Mouse (Mus musculus) T-cell, adult 2 months (primary cell): ENCODE data around the gene Mpeg1.

Experiments
- DNase-seq: peaks from one replicate; pipeline ENCODE4 v3.0.0; 2022; ENCODE audit warnings: low spot score

Gene Mpeg1

GRCm38 (mm10) chr19:12460282-12461249 is at the start of gene Mpeg1:
Gene Mpeg1 (plus strand): TSS chr19:12460779.
- no peak for DNase-seq

DNA sequence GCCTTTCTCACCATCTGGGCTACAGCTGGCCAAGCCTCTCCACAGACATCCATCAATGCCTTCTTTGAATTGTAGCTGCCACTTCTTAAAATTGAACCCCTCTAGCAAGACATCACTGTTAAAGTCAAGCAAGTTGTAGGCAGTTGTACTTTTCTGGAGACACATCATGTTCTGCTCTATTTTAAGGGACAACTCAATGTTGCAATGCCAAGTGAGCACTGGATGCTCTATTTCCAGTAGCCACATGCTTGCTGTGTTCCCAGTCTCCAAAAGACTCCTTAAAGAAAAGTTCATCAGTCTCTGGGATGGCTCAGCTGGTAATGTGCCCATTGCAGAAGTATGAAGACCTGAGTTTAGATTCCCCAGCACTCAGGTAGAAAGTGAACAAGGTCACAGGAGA is 46.8 kb upstream of the Mpeg1 start:
- DNase-seq, result no peak

DNA sequence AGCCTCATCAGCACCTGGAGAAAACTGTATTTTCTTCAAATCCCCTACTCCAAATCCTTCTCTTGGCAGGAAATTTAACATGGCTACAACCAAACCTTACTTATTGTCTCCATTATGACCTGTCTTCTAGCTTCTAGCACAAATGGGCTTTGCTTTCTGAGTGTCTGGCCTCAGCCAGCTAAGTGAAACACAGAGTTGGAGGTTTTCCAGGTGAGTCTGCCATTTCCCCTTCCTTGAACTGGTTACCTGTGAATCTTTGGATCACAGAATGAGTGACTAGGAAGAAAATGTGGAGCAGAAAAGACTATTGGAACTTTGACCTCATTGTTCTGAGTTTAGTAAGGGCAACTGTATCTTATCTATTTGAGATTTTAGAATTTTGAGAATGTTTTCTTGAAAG is 43.2 kb upstream of the Mpeg1 start, which contains the start of gene Olfr1441:
Olfr1441 (plus strand) TSS at position 73 of the 400 bp plus-strand sequence.
- DNase-seq, result no peak

- DNase-seq, result no peak
These were observed 42.3 kb upstream of the Mpeg1 start for GRCm38 (mm10) chr19:12418312-12418711.

GRCm38 (mm10) chr19:12420555-12420954 is 40.0 kb upstream of the Mpeg1 start:
- no peak for DNase-seq

DNA sequence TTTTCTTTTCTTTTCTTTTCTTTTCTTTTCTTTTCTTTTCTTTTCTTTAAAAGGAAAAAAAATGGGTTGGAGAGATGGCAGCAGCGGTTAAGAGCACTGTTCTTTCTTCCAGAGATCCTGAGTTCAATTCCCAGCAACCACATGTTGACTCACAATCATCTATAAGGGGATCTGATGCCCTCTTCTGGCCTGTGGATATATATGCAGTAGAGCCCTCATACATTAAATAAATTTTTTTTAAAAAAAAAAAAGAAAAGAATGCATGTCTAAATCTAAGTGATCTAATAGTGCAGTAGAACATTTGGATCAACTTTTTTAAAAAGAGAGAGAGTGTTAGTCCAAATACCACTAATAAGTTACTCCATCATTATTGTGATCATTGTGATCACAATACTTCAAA is 38.9 kb upstream of the Mpeg1 start:
- no peak for DNase-seq

GRCm38 (mm10) chr19:12427101-12427500 is 33.5 kb upstream of the Mpeg1 start:
- DNase-seq, result no peak

- DNase-seq, result no peak
These were observed 33.0 kb upstream of the Mpeg1 start, which contains the start of gene Pfpl for GRCm38 (mm10) chr19:12427605-12428004. Gene Pfpl (plus strand): TSS chr19:12427905.

GRCm38 (mm10) chr19:12433033-12433432 is 27.5 kb upstream of the Mpeg1 start:
- peak; percentile 30 for DNase-seq

GRCm38 (mm10) chr19:12435011-12435416 is 25.6 kb upstream of the Mpeg1 start:
- DNase-seq, result no peak

DNA sequence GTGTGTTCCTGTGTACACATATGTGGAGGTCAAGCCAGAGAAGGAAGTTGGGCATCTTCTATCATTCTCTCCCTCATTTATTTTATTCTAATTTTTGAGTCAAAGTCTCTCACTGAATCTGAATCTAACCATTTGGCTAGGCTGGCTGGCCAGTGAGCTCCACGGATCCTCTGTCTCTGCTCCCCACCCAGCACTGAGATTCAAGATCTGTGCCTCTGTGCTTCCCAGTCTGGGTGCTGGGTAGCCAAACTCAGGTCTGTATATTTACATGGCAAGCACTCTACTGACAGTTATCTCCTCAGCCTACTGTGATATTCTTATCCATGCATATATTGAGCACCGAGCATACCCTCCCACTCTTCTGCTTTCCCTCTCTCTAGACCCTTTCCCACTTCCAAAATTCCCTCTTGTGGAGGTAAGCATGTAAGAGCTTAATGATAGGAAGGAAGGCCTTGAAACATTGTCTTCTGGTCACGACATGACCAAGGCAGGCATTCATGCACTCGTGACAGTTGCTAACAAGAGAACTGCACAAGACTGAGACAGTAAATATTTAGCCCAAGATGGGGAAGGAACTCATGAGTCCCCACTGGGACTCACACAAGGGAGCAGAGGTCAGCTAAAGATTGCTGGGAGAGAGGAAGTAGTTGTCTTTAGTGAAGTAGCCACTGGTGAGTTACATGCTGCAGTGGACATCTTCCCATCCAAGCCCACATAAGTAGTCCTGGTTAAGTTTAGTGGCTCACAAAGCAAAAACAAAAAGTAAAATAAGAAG is 24.6 kb upstream of the Mpeg1 start:
- no peak for DNase-seq

- no peak for DNase-seq
These were observed 21.0 kb upstream of the Mpeg1 start for GRCm38 (mm10) chr19:12439581-12439980.

DNA sequence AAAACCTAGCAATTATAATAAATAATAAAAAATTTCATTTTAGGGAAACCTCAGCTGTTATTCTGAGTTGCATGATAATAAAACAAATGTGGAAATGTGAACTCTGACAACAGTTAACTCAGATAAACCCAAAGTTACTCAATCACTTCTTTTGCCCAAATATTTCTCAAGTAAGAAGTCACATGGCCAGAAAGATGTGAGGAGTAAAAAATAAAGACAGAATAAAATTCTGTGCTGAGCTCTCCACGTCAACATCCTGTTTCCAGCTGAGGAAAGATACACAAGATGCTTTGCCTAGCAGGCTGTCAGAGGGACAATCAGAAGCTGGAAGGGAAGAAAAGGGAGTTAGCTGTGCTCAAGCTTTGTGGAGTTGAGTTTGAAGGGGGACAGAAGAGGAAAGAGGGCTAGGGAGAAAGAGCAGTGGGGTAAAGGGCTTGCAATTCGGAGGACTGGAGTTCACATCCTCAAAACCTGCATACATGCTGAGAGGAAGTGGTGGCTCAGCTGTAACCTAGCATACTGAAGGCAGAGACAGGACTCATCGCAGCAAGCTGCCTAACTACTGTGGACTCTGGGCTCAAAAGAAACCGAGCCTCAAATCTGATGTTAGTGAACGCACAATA is 20.4 kb upstream of the Mpeg1 start:
- DNase-seq, result no peak

DNA sequence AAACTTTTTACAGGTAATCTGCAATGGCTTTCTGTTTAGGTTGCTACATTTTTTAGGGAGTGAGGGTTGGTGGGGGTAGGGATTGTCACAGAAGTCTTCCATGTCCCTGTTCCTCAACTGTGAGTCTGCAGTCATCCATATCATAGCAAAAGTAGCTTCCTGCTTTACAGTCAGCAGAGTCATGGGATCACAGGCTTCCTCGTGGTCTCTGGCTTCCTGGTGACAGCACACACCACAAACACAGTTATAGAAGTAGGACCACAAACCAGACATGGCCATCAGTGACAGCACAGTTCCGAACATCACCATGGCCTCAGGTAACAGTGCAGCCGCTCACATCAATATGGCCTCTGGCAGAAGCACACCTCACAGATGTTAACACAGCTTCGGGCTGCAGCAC is 18.0 kb upstream of the Mpeg1 start:
- DNase-seq, result no peak

DNA sequence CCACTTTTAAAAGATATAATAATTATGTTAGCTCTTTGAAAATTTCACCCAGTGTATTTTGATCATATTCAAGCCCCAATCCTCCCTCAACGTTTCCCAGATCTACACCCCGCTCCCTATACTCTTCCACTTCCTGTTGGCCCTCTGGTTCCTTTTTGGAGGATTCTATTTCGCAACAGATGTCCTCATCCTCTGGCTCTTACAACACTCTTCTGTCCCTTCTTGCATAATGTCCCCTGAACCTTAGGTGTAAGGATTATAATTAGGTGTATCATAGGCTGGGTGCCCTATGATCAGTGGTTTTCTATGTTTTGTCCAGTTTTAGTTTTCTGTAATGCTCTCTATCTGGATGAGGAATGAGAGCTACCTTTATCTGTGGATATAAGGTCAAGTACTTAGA is 15.6 kb upstream of the Mpeg1 start:
- DNase-seq, result no peak

GRCm38 (mm10) chr19:12457401-12458066 is 3.0 kb upstream of the Mpeg1 start:
- DNase-seq, result peak; percentile 14

GRCm38 (mm10) chr19:12459516-12459915 is 1.1 kb upstream of the Mpeg1 start:
- no peak for DNase-seq

DNA sequence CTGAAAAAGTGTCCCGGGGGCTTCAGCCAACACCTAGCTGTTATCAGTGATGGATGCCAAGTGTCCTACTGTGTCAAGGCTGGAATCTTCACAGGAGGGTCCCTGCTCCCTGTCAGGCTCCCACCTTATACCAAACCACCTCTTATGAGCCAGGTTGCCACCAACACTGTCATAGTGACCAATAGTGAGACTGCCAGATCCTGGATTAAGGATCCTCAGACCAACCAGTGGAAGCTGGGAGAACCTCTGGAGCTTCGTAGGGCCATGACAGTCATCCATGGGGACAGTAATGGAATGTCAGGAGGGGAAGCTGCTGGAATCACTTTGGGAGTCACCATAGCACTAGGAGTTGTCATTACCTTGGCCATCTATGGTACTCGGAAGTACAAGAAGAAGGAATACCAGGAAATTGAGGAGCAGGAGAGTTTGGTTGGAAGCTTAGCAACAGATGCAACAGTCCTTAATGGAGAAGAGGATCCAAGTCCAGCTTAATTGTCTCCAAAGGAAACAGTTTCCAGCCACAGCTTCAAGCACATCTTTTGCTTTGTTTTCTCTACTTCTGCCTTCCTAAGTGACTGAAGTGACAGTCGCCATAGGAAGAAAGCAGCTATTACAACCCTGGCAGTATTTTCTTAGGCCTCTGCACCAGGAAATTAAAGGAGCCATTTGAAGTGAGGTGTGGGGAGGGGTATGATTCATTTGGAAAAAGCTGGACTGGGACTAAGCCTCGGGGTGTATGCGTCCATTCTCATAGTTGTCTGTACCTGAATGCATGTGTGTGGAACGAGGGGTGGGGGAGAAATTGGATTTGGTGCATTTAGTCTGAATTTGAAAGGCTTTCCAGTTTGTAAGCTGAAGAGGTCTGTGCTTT is 2.5 kb downstream of the Mpeg1 start:
- no peak for DNase-seq

- DNase-seq, result no peak
These were observed 3.1 kb downstream of the Mpeg1 start for GRCm38 (mm10) chr19:12463722-12464035.

- no peak for DNase-seq
These were observed 3.5 kb downstream of the Mpeg1 start for GRCm38 (mm10) chr19:12464127-12464526.

DNA sequence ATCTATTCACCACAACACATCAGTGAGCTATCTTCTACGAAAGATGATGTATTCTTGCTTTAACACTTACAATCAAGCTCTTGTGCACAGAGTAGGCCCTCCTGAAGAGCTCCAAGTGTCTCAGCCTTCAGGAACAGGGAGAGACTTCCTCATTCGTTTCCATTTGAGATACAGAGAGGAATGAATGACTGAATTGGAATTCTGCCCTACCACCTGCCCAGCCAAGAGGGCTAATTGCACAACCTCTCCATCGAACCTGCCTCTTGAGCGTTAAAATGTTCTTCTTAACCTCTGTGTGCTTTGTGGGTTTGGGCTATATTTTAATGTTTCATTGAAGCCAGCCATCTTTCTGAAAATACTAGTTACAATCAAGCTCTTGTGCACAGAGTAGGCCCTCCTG is 4.1 kb downstream of the Mpeg1 start:
- no peak for DNase-seq
